Mouse (Mus musculus): Measurements from ENCODE around the gene Hes1. TPM values are rescaled to one million over a fixed set of nuclear protein-coding genes. Genes with fewer than 3 reads are reported as not detected.

Hes1 gene
- polyA plus RNA-seq, 1 experiment: 22.4 TPM

DNA sequence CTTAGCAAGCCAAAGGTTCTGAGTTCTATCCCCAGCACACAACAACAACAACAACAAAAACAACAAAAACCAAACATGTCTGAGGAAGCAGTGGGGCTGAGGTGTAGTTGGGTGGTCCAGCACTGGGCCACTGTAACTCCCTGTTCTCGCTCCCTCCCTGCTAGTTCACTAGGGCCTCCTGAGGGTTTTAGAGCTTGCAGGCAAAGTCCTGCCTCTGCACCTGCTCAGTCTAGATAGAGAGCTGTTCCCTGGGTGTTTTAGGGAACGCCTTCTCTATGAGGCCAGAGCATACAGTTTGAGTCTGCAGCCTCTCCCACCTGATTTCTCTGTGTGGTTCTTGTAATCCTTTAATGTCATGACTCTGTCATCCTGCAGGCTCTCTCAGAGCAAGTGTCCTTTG is 11.9 kb upstream of the Hes1 start:
- Histone ChIP-seq H3K4me3 (replicated peaks; ENCODE audit: insufficient read depth, low read depth, low read length) (no peak overlapping the region), H3K27ac (ENCODE audit: insufficient read depth, low read length) (no peak overlapping the region), H3K27me3 (ENCODE audit: control insufficient read depth, insufficient read depth, low read length) (no peaks in the 10 kb centered on the region), H3K4me1 (ENCODE audit: control insufficient read depth, insufficient read depth, low read length) (no peaks in the 10 kb centered on the region)
- TF ChIP-seq CTCF (IDR thresholded peaks at IDR 0.05; ENCODE audit: borderline replicate concordance, insufficient read depth, low read depth, low read length) (no peak), POLR2A (IDR thresholded peaks at IDR 0.05; ENCODE audit: borderline replicate concordance, insufficient read depth, low read length) (no peak)
- 89% methylated on average over 2 of the region's 2 CpGs for WGBS
- no peak for DNase-seq

DNA sequence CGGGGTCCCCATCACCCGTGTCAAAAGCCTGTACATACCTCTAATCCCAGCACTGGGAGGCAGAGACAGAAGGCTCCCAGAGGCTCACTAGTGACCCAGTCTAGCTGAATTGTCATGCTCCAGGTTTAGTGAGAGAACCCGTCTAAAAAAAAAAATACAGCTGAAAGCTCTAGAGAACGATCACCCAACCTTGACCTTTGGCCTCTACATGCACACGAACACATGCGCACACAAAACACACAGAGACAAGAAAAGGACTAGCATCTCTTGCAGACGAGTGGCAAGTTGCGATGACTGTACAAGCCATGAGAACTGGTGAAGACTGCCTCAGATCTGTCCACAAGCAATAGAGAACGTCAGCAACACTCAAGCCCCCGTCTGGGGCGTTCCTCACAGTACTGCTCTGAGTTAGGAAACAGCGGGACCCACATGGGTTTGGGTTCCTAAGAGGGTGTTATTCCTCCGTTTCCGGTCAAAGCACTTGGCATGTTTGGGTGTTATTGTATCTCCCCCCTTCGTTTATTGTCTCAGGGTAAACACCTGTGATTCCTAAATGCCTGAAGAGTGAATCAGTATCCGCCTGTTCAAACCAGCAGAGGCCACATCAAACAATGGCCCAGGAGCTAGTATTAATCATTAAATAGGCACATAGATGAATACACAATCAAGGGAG is 11.2 kb upstream of the Hes1 start:
- WGBS: 80% methylated on average over 16 of the region's 16 CpGs
- no peak for DNase-seq
- Histone ChIP-seq H3K4me3 (replicated peaks; ENCODE audit: insufficient read depth, low read depth, low read length) (no peak overlapping the region), H3K27me3 (ENCODE audit: control insufficient read depth, insufficient read depth, low read length) (no peaks in the 10 kb centered on the region), H3K4me1 (ENCODE audit: control insufficient read depth, insufficient read depth, low read length) (no peaks in the 10 kb centered on the region), H3K27ac (ENCODE audit: insufficient read depth, low read length) (no peak overlapping the region)
- TF ChIP-seq CTCF (IDR thresholded peaks at IDR 0.05; ENCODE audit: borderline replicate concordance, insufficient read depth, low read depth, low read length): no peak
- TF ChIP-seq POLR2A (IDR thresholded peaks at IDR 0.05; ENCODE audit: borderline replicate concordance, insufficient read depth, low read length): no peak

DNA sequence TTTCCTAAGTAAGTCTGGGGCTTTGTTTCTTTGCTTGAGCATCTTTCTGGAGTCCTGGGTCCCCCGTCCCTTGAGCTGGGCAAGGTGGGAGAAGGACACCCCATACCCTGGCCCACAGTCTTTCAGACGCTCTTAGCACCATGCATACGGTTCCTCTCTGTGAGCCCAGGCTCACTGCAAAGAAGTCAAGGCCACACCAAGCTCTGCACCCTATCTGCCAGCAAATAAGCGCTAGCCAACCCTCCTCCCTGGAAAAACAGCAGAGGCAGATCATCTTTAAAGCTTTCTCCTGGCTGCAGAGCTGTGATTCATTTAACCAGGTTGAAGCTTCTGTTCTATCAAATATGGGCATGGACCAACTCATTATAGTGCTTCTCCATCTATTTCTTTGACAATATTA is 9.6 kb upstream of the Hes1 start:
- Histone ChIP-seq H3K27me3 (ENCODE audit: control insufficient read depth, insufficient read depth, low read length) (no peaks in the 10 kb centered on the region), H3K4me3 (replicated peaks; ENCODE audit: insufficient read depth, low read depth, low read length) (no peak overlapping the region), H3K4me1 (ENCODE audit: control insufficient read depth, insufficient read depth, low read length) (no peaks in the 10 kb centered on the region), H3K27ac (ENCODE audit: insufficient read depth, low read length) (no peak overlapping the region)
- no peak for DNase-seq
- 90% methylated on average over 4 of the region's 4 CpGs for whole genome bisulfite sequencing
- TF ChIP-seq POLR2A (IDR thresholded peaks at IDR 0.05; ENCODE audit: borderline replicate concordance, insufficient read depth, low read length) (no peak), CTCF (IDR thresholded peaks at IDR 0.05; ENCODE audit: borderline replicate concordance, insufficient read depth, low read depth, low read length) (no peak)

DNA sequence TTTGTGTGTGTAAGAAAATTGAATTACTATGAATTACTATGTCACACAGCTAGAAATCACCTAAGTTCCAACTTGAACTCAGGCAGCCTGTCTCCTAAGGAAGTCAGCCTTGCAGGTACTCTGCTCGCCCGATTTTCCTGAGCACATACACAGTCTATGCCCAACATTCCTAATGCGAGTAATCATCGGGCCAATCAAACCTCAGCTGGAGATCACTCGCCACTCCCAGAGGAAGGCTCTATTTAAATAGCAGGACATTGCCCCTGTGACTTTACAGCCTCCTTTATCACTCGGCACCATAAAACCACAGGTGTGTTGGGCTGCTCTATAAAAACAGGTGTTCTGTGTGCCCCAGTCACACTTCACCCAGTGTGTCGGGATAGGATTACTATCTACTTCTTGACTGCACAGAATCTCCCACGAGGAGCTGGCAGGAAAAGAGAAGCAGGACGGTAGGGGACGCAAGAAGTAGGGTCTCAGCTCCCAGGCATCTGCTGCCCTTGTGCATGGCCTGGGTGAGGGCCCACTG is 8.8 kb upstream of the Hes1 start:
- Histone ChIP-seq H3K27me3 (ENCODE audit: control insufficient read depth, insufficient read depth, low read length) (no peaks in the 10 kb centered on the region), H3K4me1 (ENCODE audit: control insufficient read depth, insufficient read depth, low read length) (no peaks in the 10 kb centered on the region), H3K4me3 (replicated peaks; ENCODE audit: insufficient read depth, low read depth, low read length) (no peak overlapping the region), H3K27ac (ENCODE audit: insufficient read depth, low read length) (no peak overlapping the region)
- 80% methylated on average over 10 of the region's 10 CpGs for WGBS
- no peak for TF ChIP-seq CTCF (IDR thresholded peaks at IDR 0.05; ENCODE audit: borderline replicate concordance, insufficient read depth, low read depth, low read length)
- DNase-seq: no peak

DNA sequence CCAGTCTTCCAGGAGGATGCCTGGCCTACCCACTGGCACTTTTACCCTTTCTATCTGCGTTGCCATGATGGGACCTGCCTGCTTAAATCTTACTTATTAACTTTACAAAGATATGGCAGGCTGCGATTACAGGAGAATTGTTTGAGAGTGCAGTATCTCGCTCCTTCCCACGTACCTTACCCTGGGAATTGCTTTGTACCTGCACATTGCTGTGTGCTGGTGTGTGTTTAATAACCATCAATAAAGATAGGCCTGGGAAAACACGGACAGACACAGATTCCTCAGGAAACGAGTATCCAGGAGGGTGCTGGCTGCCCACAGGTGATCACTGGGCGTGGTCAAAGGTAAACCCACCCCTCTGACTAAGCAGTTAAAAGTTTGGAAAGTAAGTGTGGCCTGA is 8.3 kb upstream of the Hes1 start:
- TF ChIP-seq POLR2A (IDR thresholded peaks at IDR 0.05; ENCODE audit: borderline replicate concordance, insufficient read depth, low read length) (no peak), CTCF (IDR thresholded peaks at IDR 0.05; ENCODE audit: borderline replicate concordance, insufficient read depth, low read depth, low read length) (no peak)
- Histone ChIP-seq H3K4me3 (replicated peaks; ENCODE audit: insufficient read depth, low read depth, low read length) (no peak overlapping the region), H3K27me3 (ENCODE audit: control insufficient read depth, insufficient read depth, low read length) (no peaks in the 10 kb centered on the region), H3K4me1 (ENCODE audit: control insufficient read depth, insufficient read depth, low read length) (no peaks in the 10 kb centered on the region), H3K27ac (ENCODE audit: insufficient read depth, low read length) (no peak overlapping the region)
- WGBS: 86% methylated on average over 7 of the region's 7 CpGs
- DNase-seq: no peak

DNA sequence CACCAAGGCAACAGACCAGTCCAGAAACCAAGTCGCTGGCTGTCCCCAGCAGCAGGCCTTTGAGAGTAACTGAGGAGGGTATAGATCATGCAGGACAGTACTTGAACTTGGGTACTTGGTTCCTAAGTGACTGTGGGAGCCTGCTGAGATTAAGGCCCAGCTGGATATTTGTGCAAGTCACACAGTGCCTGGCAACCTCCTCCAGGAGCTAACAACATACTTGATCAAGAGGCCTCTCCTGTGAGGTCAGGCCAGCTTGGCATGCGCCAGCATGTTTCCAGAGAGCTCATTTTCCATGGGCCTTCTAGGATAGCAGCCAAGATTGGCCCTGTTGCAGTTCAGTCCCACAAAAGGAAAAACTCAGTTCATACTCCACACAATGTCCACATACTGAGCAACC is 7.3 kb upstream of the Hes1 start:
- WGBS: 63% methylated on average over 2 of the region's 2 CpGs
- no peaks in the 10 kb centered on the region for H3K27me3 ChIP-seq (ENCODE audit: control insufficient read depth, insufficient read depth, low read length)
- TF ChIP-seq POLR2A (IDR thresholded peaks at IDR 0.05; ENCODE audit: borderline replicate concordance, insufficient read depth, low read length) (no peak), CTCF (IDR thresholded peaks at IDR 0.05; ENCODE audit: borderline replicate concordance, insufficient read depth, low read depth, low read length) (no peak)

DNA sequence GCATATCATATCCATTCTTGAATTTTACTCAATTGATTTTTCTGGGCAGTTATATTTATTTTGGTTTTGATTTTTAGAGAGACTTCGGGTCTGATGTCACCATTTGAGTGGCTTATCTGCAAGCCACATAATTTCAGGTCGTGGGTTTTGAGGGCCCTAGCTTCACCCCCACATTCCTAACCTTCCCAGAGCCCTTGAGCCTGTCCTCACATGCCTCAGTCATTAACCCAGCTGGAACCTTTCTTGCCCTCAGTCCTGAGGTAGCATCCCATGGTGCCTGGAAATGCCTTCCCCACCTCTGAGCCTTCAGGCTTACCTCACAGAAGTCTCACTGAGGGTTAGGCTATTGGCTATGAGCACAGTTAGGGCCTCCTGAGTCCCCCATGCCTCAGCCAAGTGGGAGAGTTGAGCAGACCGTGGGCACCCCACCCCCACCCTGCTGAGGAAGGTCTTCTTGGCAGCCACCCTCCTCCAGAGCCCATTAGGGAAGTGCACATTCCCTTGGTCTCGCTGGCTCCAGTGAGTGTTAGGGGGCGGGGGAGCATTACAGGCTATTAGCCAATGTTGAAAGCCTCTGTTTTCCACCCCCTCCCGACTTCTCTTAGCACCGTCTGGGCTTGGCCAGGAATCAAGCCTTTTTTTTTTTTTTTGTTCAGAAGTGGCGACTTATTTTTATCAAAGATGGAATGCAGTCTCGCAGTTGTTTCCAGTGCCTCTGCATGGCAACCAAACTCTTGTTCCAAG is 5.0 kb upstream of the Hes1 start:
- DNase-seq: no peak
- H3K27ac ChIP-seq (ENCODE audit: insufficient read depth, low read length): no peak overlapping the region
- peaks cover 5% of the 10 kb centered on the region; the same call in 1 of the 2 replicates for H3K27me3 ChIP-seq (ENCODE audit: control insufficient read depth, insufficient read depth, low read length)

More for the DNA sequence above, 7.3 kb upstream of the Hes1 start:
- no peak for DNase-seq
- Histone ChIP-seq H3K27ac (ENCODE audit: insufficient read depth, low read length) (no peak overlapping the region), H3K4me3 (replicated peaks; ENCODE audit: insufficient read depth, low read depth, low read length) (no peak overlapping the region), H3K4me1 (ENCODE audit: control insufficient read depth, insufficient read depth, low read length) (no peaks in the 10 kb centered on the region)

DNA sequence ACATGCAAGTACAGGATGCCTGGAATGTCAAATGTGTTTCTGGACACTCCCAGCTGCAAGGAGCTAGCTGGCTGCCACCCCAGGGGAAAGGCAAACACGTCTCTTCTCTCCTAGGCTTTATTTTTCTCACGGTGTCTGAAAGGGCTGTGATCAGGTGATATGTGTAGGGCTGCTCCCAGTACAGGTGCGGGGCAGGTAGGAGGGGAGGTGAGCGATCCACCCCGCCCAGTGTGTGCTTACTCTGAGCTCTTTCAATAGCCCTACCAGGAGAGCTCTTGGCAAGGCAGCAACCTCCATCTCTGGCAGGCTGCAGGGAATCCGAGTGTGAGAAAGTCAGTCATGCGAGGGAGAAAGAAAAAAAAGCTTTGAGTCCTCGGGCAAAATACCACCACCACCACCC is 3.8 kb upstream of the Hes1 start:
- no peak for DNase-seq
- Histone ChIP-seq H3K27me3 (ENCODE audit: control insufficient read depth, insufficient read depth, low read length) (peaks cover 7% of the 10 kb centered on the region; the same call in 1 of the 2 replicates), H3K4me3 (replicated peaks; ENCODE audit: insufficient read depth, low read depth, low read length) (no peak overlapping the region)

More for the DNA sequence above, 5.0 kb upstream of the Hes1 start:
- no peaks in the 10 kb centered on the region for H3K4me1 ChIP-seq (ENCODE audit: control insufficient read depth, insufficient read depth, low read length)
- no peak for TF ChIP-seq CTCF (IDR thresholded peaks at IDR 0.05; ENCODE audit: borderline replicate concordance, insufficient read depth, low read depth, low read length)
- TF ChIP-seq POLR2A (IDR thresholded peaks at IDR 0.05; ENCODE audit: borderline replicate concordance, insufficient read depth, low read length): no peak
- 32% methylated on average over 9 of the region's 9 CpGs for WGBS
- H3K4me3 ChIP-seq (replicated peaks; ENCODE audit: insufficient read depth, low read depth, low read length): no peak overlapping the region

More for the DNA sequence above, 3.8 kb upstream of the Hes1 start:
- 5% methylated on average over 8 of the region's 8 CpGs for WGBS
- no peak overlapping the region for H3K27ac ChIP-seq (ENCODE audit: insufficient read depth, low read length)
- TF ChIP-seq POLR2A (IDR thresholded peaks at IDR 0.05; ENCODE audit: borderline replicate concordance, insufficient read depth, low read length): no peak
- no peak for TF ChIP-seq CTCF (IDR thresholded peaks at IDR 0.05; ENCODE audit: borderline replicate concordance, insufficient read depth, low read depth, low read length)
- no peaks in the 10 kb centered on the region for H3K4me1 ChIP-seq (ENCODE audit: control insufficient read depth, insufficient read depth, low read length)

Data from cerebellum, adult 2 months (tissue).